Mouse (Mus musculus): Measurements from ENCODE around the gene Cacna1d. TPM values are rescaled to one million over a fixed set of nuclear protein-coding genes. Genes with fewer than 3 reads are reported as not detected.
A peak's percentile ranks its signal among the peaks of the same experiment; 100 is the strongest.

The Cacna1d gene
- total and polyA plus RNA-seq, 2 experiments, result 0.55 to 0.72 TPM

DNA sequence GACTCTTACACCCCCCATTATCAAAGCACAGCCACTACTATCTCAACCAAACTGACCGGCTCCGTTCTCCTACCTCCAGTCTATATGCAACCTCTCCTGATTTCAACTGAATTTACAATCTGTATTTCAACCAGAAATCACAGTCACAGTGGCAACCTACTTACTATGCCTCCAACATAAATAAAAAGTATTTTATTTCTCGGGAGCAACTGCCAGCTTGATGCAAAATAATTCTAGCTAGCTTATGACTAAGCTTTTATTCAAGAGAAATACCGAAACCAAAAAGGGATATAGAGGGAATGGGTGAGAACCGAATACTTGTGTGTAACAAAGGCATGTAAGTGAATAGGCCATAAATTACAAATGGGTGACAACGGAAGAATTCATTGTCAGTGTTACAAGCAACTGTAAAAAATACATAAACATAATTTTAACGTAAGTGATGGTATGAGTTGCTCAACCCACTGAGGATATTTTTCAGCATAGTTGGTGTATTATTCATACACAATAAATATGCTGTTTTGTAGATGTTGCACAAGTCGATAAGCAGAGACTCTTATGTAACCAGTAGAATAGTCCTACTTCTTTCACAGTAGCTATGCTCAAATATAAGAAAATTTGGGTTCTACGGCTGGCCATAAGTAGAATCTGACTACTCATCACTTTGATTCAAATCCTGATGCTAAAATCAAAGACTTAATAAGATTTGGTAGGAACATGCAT, 172.4 kb downstream of the Cacna1d start:
- H3K4me1 ChIP-seq (ENCODE audit: control insufficient read depth, insufficient read depth, low read length), result no peaks in the 10 kb centered on the region
- no peaks in the 10 kb centered on the region for H3K79me2 ChIP-seq (ENCODE audit: control insufficient read depth, insufficient read depth, low read length)
- H3K36me3 ChIP-seq (ENCODE audit: control insufficient read depth, insufficient read depth, low read length), result no peaks in the 10 kb centered on the region
- no peak overlapping the region for H3K27ac ChIP-seq (replicated peaks; ENCODE audit: insufficient read depth, low read depth, low read length)
- H3K9ac ChIP-seq (ENCODE audit: low read depth, low read length), result no peak overlapping the region
- 91% methylated on average over 9 of the region's 9 CpGs for WGBS
- H3K27me3 ChIP-seq (ENCODE audit: control insufficient read depth, insufficient read depth, low read length), result no peaks in the 10 kb centered on the region
- no peak overlapping the region for H3K4me3 ChIP-seq (ENCODE audit: insufficient read depth, low read depth, low read length)
- TF ChIP-seq POLR2A (IDR thresholded peaks at IDR 0.05; ENCODE audit: extremely low read depth, insufficient read depth, low read length) (no peak), CTCF (IDR thresholded peaks at IDR 0.05; ENCODE audit: low read depth, low read length) (no peak)
- no peak for DNase-seq (ENCODE audit: extremely low read depth, low read depth, low spot score)

DNA sequence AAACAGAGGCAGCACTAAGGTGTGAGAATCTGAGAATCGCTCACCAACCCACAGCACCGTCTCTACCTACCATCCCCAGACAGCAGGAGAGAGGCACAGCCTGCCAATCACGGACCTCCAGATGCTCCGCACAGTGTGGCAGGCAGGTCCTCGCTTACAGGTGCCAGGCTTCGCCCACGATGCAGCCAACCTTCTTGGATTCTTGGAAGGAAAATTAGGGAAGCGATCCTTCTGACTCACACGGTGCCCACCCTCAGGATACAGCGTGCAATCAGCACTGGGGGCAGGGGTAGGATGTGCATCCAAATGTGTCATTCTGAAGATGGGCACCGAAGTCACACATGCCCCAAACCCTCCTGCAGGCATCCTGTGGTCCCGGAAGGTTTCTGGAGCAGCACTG, 173.0 kb downstream of the Cacna1d start:
- Histone ChIP-seq H3K79me2 (ENCODE audit: control insufficient read depth, insufficient read depth, low read length) (no peaks in the 10 kb centered on the region), H3K9ac (ENCODE audit: low read depth, low read length) (no peak overlapping the region), H3K27ac (replicated peaks; ENCODE audit: insufficient read depth, low read depth, low read length) (no peak overlapping the region), H3K4me1 (ENCODE audit: control insufficient read depth, insufficient read depth, low read length) (no peaks in the 10 kb centered on the region), H3K27me3 (ENCODE audit: control insufficient read depth, insufficient read depth, low read length) (no peaks in the 10 kb centered on the region), H3K4me3 (ENCODE audit: insufficient read depth, low read depth, low read length) (no peak overlapping the region), H3K36me3 (ENCODE audit: control insufficient read depth, insufficient read depth, low read length) (no peaks in the 10 kb centered on the region)
- TF ChIP-seq POLR2A (IDR thresholded peaks at IDR 0.05; ENCODE audit: extremely low read depth, insufficient read depth, low read length), result no peak
- TF ChIP-seq CTCF (IDR thresholded peaks at IDR 0.05; ENCODE audit: low read depth, low read length), result no peak
- DNase-seq (ENCODE audit: extremely low read depth, low read depth, low spot score), result no peak
- 92% methylated on average over 12 of the region's 12 CpGs for WGBS

DNA sequence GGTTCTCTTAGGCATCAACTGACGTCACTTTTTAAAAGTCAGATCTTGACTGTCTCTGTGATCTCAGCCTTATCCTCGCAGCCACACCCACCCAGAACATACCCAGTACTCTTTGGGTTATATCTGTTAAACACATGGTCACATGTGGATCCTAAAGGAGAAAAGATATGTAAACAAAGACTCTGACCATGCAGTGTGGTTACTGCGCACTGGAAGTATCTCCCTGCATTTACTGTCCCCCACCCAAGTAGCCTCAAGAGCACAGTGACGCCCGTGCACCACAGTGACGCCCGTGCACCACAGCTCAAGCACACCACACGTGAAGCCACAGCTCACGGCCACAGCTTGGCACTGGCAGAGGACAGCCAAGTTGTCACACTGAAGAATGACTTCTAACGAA, 173.6 kb downstream of the Cacna1d start:
- no peak overlapping the region for H3K27ac ChIP-seq (replicated peaks; ENCODE audit: insufficient read depth, low read depth, low read length)
- H3K4me3 ChIP-seq (ENCODE audit: insufficient read depth, low read depth, low read length), result no peak overlapping the region
- no peaks in the 10 kb centered on the region for H3K4me1 ChIP-seq (ENCODE audit: control insufficient read depth, insufficient read depth, low read length)
- 84% methylated on average over 10 of the region's 10 CpGs for WGBS
- no peaks in the 10 kb centered on the region for H3K79me2 ChIP-seq (ENCODE audit: control insufficient read depth, insufficient read depth, low read length)
- no peak overlapping the region for H3K9ac ChIP-seq (ENCODE audit: low read depth, low read length)
- no peak for DNase-seq (ENCODE audit: extremely low read depth, low read depth, low spot score)
- no peaks in the 10 kb centered on the region for H3K27me3 ChIP-seq (ENCODE audit: control insufficient read depth, insufficient read depth, low read length)
- H3K36me3 ChIP-seq (ENCODE audit: control insufficient read depth, insufficient read depth, low read length), result no peaks in the 10 kb centered on the region
- TF ChIP-seq POLR2A (IDR thresholded peaks at IDR 0.05; ENCODE audit: extremely low read depth, insufficient read depth, low read length) (no peak), CTCF (IDR thresholded peaks at IDR 0.05; ENCODE audit: low read depth, low read length) (no peak)

DNA sequence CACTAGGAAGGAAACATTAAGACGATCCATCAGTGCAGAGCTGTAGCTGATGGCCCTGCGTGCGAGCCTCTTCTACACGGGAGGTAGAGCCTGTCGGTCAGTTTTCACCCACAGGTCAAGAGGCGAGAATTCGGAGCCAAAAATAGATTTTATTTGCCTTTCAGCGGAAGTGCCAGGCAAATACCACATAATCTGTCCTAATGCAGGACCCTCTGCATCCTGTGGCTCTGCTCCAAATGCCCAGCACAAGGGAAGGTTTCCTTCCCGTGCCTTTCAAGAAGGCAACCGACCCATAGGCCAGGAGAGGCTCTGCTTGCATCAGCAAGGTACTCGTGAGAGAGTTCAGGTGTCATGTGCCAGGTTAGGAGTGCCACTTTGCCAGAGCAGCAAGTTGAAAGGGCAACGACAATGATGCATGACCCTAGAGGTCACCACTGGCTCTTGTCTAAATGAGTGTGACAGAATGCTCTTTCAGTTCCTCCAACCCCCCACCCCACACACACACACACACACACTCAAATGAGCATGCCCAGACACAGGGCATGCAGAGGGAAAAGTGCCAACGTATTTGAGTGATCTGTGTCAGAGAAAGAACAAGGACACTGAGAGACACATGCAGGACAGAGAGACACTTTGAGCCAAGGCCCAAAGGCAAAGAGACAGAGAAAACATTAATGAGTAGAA, 179.9 kb downstream of the Cacna1d start:
- DNase-seq (ENCODE audit: extremely low read depth, low read depth, low spot score), result peak; percentile 94
- 18% methylated on average over 13 of the region's 13 CpGs for WGBS
- Histone ChIP-seq H3K27me3 (ENCODE audit: control insufficient read depth, insufficient read depth, low read length) (no peaks in the 10 kb centered on the region), H3K27ac (replicated peaks; ENCODE audit: insufficient read depth, low read depth, low read length) (0 out of 2 replicates have a peak overlapping the region, but pooled peaks have one; percentile 2), H3K36me3 (ENCODE audit: control insufficient read depth, insufficient read depth, low read length) (no peaks in the 10 kb centered on the region), H3K79me2 (ENCODE audit: control insufficient read depth, insufficient read depth, low read length) (no peaks in the 10 kb centered on the region), H3K4me3 (ENCODE audit: insufficient read depth, low read depth, low read length) (no peak overlapping the region), H3K4me1 (ENCODE audit: control insufficient read depth, insufficient read depth, low read length) (peaks cover 10% of the 10 kb centered on the region; the same call in 1 of the 2 replicates), H3K9ac (ENCODE audit: low read depth, low read length) (no peak overlapping the region)
- TF ChIP-seq POLR2A (IDR thresholded peaks at IDR 0.05; ENCODE audit: extremely low read depth, insufficient read depth, low read length) (no peak), CTCF (IDR thresholded peaks at IDR 0.05; ENCODE audit: low read depth, low read length) (no peak)

DNA sequence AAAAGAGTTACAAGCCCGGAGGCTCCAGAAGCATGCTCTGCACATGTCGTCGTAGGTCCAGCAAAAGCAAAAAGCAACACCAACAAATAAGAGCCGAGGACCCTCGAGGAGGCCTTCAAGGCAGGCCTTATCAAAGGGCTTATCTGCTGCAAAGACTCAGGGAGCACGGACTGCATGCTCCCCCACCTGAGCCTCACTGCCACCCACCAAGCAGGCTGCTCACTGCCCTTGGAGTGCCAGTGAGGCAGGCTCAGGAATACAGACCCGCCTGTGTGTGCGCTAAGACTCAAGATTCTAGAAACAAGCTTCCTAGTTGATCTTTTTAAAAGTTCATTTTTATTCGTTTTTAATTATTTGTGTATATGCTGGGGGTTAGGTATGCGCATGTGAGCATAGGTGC, 181.0 kb downstream of the Cacna1d start:
- Histone ChIP-seq H3K9ac (ENCODE audit: low read depth, low read length) (no peak overlapping the region), H3K36me3 (ENCODE audit: control insufficient read depth, insufficient read depth, low read length) (no peaks in the 10 kb centered on the region), H3K4me3 (ENCODE audit: insufficient read depth, low read depth, low read length) (no peak overlapping the region), H3K79me2 (ENCODE audit: control insufficient read depth, insufficient read depth, low read length) (no peaks in the 10 kb centered on the region), H3K27ac (replicated peaks; ENCODE audit: insufficient read depth, low read depth, low read length) (no peak overlapping the region), H3K27me3 (ENCODE audit: control insufficient read depth, insufficient read depth, low read length) (no peaks in the 10 kb centered on the region), H3K4me1 (ENCODE audit: control insufficient read depth, insufficient read depth, low read length) (peaks cover 10% of the 10 kb centered on the region; the same call in 1 of the 2 replicates)
- DNase-seq (ENCODE audit: extremely low read depth, low read depth, low spot score), result no peak
- TF ChIP-seq POLR2A (IDR thresholded peaks at IDR 0.05; ENCODE audit: extremely low read depth, insufficient read depth, low read length) (no peak), CTCF (IDR thresholded peaks at IDR 0.05; ENCODE audit: low read depth, low read length) (no peak)
- 90% methylated on average over 10 of the region's 10 CpGs for WGBS

DNA sequence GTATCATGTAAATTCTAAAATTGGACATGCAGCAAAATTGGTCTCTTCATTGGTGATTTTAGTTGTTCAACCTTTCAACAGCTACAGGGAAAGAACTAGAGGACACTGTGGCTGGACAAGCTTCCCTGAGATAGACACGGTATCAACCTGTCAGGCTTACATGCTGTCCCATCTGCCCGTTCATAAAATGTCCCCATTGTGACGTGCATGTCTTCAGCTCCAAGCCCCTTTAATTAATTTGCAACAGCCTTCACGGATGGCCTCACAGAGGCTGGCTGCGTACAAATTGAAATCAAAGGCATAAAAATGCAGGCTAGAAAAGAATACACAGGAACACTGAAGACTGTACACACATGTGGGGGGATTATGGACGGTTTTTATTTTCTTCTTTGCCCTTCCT, 185.0 kb downstream of the Cacna1d start:
- H3K27ac ChIP-seq (replicated peaks; ENCODE audit: insufficient read depth, low read depth, low read length), result no peak overlapping the region
- H3K27me3 ChIP-seq (ENCODE audit: control insufficient read depth, insufficient read depth, low read length), result no peaks in the 10 kb centered on the region
- no peak overlapping the region for H3K9ac ChIP-seq (ENCODE audit: low read depth, low read length)
- 86% methylated on average over 6 of the region's 6 CpGs for WGBS
- TF ChIP-seq CTCF (IDR thresholded peaks at IDR 0.05; ENCODE audit: low read depth, low read length), result no peak
- TF ChIP-seq POLR2A (IDR thresholded peaks at IDR 0.05; ENCODE audit: extremely low read depth, insufficient read depth, low read length), result no peak
- no peaks in the 10 kb centered on the region for H3K36me3 ChIP-seq (ENCODE audit: control insufficient read depth, insufficient read depth, low read length)
- DNase-seq (ENCODE audit: extremely low read depth, low read depth, low spot score), result no peak
- no peaks in the 10 kb centered on the region for H3K79me2 ChIP-seq (ENCODE audit: control insufficient read depth, insufficient read depth, low read length)
- H3K4me1 ChIP-seq (ENCODE audit: control insufficient read depth, insufficient read depth, low read length), result peaks cover 3% of the 10 kb centered on the region; the same call in 1 of the 2 replicates
- H3K4me3 ChIP-seq (ENCODE audit: insufficient read depth, low read depth, low read length), result no peak overlapping the region

Measured in liver, adult 2 months (tissue).